Mouse (Mus musculus): Measurements from ENCODE around the gene Celf5.

Gene Celf5

GRCm38 (mm10) chr10:81470454-81470853, 12.1 kb downstream of the Celf5 start:
- peak; percentile 53 to 55 for DNase-seq

GRCm38 (mm10) chr10:81469253-81469652, 13.3 kb downstream of the Celf5 start:
- DNase-seq = no peak

- no peak for DNase-seq
Measured at GRCm38 (mm10) chr10:81467670-81468235, 14.8 kb downstream of the Celf5 start.

GRCm38 (mm10) chr10:81466881-81467280, 15.6 kb downstream of the Celf5 start:
- no peak for DNase-seq

- DNase-seq = no peak
Measured at GRCm38 (mm10) chr10:81466066-81466465, 16.4 kb downstream of the Celf5 start.

- DNase-seq = no peak
Measured at GRCm38 (mm10) chr10:81465265-81465645, 17.3 kb downstream of the Celf5 start.

GRCm38 (mm10) chr10:81464405-81465264, 17.9 kb downstream of the Celf5 start:
- DNase-seq = peak; percentile 65

GRCm38 (mm10) chr10:81463531-81463930, 19.0 kb downstream of the Celf5 start:
- DNase-seq = no peak

- DNase-seq = no peak
Measured at GRCm38 (mm10) chr10:81462917-81463316, 19.6 kb downstream of the Celf5 start.

- no peak for DNase-seq
Measured at GRCm38 (mm10) chr10:81462415-81462804, 20.1 kb downstream of the Celf5 start.

- peak in 1 of 2 experiments; percentile 24 for DNase-seq
Measured at GRCm38 (mm10) chr10:81461673-81462414, 20.7 kb downstream of the Celf5 start.

- DNase-seq = no peak
Measured at GRCm38 (mm10) chr10:81460951-81461350, 21.6 kb downstream of the Celf5 start.

GRCm38 (mm10) chr10:81460471-81460870, 22.0 kb downstream of the Celf5 start:
- DNase-seq = no peak

- no peak for DNase-seq
Measured at GRCm38 (mm10) chr10:81459399-81459798, 23.1 kb downstream of the Celf5 start.

- DNase-seq = no peak
Measured at GRCm38 (mm10) chr10:81458267-81458666, 24.2 kb downstream of the Celf5 start.

- no peak for DNase-seq
Measured at GRCm38 (mm10) chr10:81457624-81458023, 24.9 kb downstream of the Celf5 start.

GRCm38 (mm10) chr10:81456983-81457563, 25.4 kb downstream of the Celf5 start:
- DNase-seq = no peak

GRCm38 (mm10) chr10:81455181-81455895, 27.2 kb downstream of the Celf5 start, which contains the start of gene Nfic:
Nfic (minus strand) TSS chr10:81455635.
- DNase-seq = no peak

- no peak for DNase-seq
Measured at GRCm38 (mm10) chr10:81454106-81454505, 28.4 kb downstream of the Celf5 start.

GRCm38 (mm10) chr10:81452947-81453288, 29.6 kb downstream of the Celf5 start:
- DNase-seq = no peak

- DNase-seq = no peak
Measured at GRCm38 (mm10) chr10:81452237-81452946, 30.1 kb downstream of the Celf5 start.

GRCm38 (mm10) chr10:81451365-81451745, 31.2 kb downstream of the Celf5 start:
- no peak for DNase-seq

All from B cell, adult 2 months (primary cell).